Mouse (Mus musculus) midbrain, embryonic 10.5 days (tissue): ENCODE measurements around the gene Mpz. TPM values are rescaled to one million over a fixed set of nuclear protein-coding genes. Genes with fewer than 3 reads are reported as not detected.
A peak's percentile ranks its signal among the peaks of the same experiment; 100 is the strongest.

Source experiments
- DNase-seq: peaks from one replicate; pipeline ENCODE4 v3.0.0-alpha.2; 2017; ENCODE audit warnings: low spot score
- H3K27ac ChIP-seq: fragments of 300-500 bp; sonication (generic); replicated peaks from 2 replicates; pipeline ENCODE4 v1.5.1; 2016; ENCODE audit warnings: mild to moderate bottlenecking
- H3K27me3 ChIP-seq: fragments of 300-500 bp; sonication (generic); 2 replicates; pipeline ENCODE4 v1.6.1; 2016; ENCODE audit warnings: low read depth, mild to moderate bottlenecking; ENCODE audit not compliant: poor library complexity, severe bottlenecking
- H3K36me3 ChIP-seq: fragments of 300-500 bp; sonication (generic); 2 replicates; pipeline ENCODE4 v1.6.1; 2016; ENCODE audit warnings: mild to moderate bottlenecking, moderate library complexity
- H3K4me1 ChIP-seq: fragments of 300-500 bp; sonication (generic); 2 replicates; pipeline ENCODE4 v1.6.1; 2016
- H3K4me3 ChIP-seq: fragments of 300-500 bp; sonication (generic); 2 replicates; pipeline ENCODE4 v1.5.1; 2016; ENCODE audit warnings: mild to moderate bottlenecking, moderate library complexity
- H3K9me3 ChIP-seq: fragments of 300-500 bp; sonication (generic); replicated peaks from 2 replicates; pipeline ENCODE4 v1.6.1; 2016; ENCODE audit warnings: mild to moderate bottlenecking
- WGBS: fragments of 180-500 bp; shearing (Covaris S2); methylation state at CpG from one replicate; pipeline ENCODE4 v1.1.7; 2016; 5-methylcytosine and 5-hydroxymethylcytosine counted together
- polyA plus RNA-seq: library from polyadenylated mRNA; unstranded; fragments of >200 nt; fragmentation: Nextera tagmentation; extraction: Ambion mirVana; gene quantifications from 2 replicates; pipeline ENCODE4 v1.2.1, GENCODE M21; 2016

Gene Mpz
- polyA plus RNA-seq, 1 experiment from 2014 or later = 0.26 TPM

DNA sequence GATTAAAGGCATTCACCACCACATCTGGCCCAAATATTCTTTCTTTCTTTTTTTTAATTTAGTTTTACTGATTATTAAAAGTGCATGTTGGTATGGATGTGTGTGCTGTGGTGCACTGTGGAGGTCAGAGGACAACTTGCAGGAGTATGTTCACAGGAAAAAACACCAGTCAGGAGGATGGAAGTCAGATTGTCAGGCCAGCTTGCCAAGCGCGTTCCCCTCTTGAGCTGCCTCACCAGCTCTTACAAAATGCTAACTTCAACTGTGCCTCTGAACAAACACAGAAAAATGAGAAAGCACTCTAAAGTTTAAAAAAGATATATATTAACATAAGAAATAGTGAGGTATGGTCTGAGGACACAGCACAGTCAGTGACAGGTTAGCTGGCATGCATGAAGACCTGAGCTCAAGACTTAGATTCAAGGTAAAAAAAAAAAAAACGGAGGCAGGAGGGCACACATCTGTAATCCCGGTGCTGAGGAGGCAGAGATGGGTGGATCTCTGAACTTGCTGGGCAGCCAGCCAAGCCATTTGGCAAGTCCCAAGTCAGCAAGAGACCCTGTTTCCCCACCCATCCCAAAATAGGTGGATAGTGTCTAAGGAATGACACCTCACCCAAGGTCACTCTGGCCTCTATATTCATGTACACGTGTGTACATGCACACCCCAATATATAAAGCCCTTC, 29.1 kb downstream of the Mpz start:
- no peaks in the 10 kb centered on the region for H3K27me3 ChIP-seq
- no peaks in the 10 kb centered on the region for H3K9me3 ChIP-seq
- no peak overlapping the region for H3K27ac ChIP-seq
- 85% methylated on average over 5 of the region's 5 CpGs for WGBS
- H3K4me3 ChIP-seq = no peak overlapping the region
- H3K36me3 ChIP-seq = no peaks in the 10 kb centered on the region
- H3K4me1 ChIP-seq = no peaks in the 10 kb centered on the region
- DNase-seq = no peak

DNA sequence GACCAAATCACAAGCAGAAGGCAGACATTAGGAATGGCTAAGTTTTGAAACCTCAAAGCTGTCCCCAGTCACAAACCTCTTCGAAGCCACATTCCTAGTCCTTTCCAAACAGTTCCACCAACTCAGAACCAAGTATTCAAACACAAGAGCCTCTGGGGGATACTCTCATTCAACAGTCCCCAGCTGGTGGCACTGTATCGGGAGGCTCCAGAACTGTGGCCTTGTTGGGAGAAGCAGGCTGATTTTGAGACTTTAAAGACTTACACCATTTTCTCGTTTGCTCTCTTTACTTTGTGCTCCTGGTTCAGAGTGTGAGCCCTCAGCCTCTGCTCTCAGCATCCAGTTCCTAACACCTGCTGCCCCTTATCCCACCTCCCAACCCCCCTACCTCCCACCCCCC, 32.5 kb downstream of the Mpz start:
- 80% methylated on average over 3 of the region's 3 CpGs for WGBS
- Histone ChIP-seq H3K36me3 (no peaks in the 10 kb centered on the region), H3K4me1 (peaks cover 29% of the 10 kb centered on the region), H3K9me3 (no peaks in the 10 kb centered on the region), H3K4me3 (no peak overlapping the region), H3K27ac (no peak overlapping the region), H3K27me3 (no peaks in the 10 kb centered on the region)
- DNase-seq = no peak

DNA sequence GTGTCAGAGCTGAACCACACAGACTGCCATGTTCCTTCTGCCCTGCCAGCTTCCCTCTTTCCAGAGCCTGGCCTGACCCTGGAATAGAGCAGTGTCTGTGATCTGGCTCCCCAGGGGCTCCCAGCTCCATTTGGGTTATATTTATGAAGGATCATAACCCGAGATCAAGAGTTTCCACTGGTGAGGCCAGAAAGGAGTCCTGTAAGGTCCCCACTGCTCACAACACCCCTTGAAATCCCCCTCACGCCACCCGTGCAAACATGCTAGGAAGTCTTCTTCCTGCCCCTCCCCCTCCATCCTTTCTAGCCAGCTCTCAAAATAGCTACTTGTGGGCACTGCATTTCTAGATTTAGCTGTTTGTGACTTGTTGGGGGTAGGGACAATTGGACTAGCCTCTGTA, 33.1 kb downstream of the Mpz start:
- H3K9me3 ChIP-seq = no peaks in the 10 kb centered on the region
- H3K36me3 ChIP-seq = no peaks in the 10 kb centered on the region
- peaks cover 35% of the 10 kb centered on the region for H3K4me1 ChIP-seq
- no peak overlapping the region for H3K4me3 ChIP-seq
- H3K27ac ChIP-seq = no peak overlapping the region
- DNase-seq = no peak
- WGBS = 67% methylated on average over 3 of the region's 3 CpGs
- no peaks in the 10 kb centered on the region for H3K27me3 ChIP-seq

DNA sequence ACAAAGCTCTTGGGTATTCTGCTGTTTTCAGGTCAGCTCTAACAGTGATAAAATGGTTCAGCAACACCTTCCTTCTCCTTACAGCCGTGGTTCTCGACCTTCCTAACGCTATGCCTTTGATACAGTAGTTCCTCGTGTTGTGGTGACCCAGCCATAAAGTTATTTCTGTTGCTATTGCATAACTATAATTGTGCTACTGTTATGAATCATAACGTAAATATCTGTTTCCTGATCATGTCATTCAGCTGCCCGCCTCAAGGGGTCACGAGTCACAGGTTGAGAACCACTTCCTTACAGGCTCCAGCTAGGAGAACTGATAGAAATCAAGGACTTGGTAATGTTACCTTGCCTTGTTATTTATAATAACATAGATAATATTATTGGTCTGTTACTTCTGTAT, 33.8 kb downstream of the Mpz start:
- H3K27me3 ChIP-seq = 0 out of 2 replicates have a peak, but pooled peaks cover 1% of the 10 kb centered on the region
- H3K4me3 ChIP-seq = no peak overlapping the region
- no peak for DNase-seq
- peaks cover 42% of the 10 kb centered on the region for H3K4me1 ChIP-seq
- H3K36me3 ChIP-seq = no peaks in the 10 kb centered on the region
- no peaks in the 10 kb centered on the region for H3K9me3 ChIP-seq
- no peak overlapping the region for H3K27ac ChIP-seq
- 89% methylated on average over 7 of the region's 7 CpGs for WGBS

DNA sequence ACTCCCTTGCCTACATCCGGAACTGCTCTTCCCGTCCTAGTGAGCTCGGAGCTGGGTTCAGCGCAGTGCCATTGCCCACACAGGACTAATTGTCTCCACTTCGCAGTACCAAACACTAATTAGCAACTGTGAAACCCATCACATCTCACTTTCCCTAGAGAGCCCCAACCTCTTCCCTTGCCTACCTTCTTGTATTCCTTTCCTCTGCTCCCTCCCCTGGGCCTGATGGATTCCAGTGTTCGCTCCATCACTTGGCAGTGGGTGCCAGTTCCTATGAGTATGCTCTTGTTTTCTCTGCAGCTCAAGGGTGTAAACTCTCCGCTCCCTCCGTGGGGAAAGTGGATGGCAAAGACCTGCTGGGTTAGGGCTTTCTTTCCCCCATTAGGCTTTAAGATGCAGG, 35.1 kb downstream of the Mpz start:
- no peak for DNase-seq

DNA sequence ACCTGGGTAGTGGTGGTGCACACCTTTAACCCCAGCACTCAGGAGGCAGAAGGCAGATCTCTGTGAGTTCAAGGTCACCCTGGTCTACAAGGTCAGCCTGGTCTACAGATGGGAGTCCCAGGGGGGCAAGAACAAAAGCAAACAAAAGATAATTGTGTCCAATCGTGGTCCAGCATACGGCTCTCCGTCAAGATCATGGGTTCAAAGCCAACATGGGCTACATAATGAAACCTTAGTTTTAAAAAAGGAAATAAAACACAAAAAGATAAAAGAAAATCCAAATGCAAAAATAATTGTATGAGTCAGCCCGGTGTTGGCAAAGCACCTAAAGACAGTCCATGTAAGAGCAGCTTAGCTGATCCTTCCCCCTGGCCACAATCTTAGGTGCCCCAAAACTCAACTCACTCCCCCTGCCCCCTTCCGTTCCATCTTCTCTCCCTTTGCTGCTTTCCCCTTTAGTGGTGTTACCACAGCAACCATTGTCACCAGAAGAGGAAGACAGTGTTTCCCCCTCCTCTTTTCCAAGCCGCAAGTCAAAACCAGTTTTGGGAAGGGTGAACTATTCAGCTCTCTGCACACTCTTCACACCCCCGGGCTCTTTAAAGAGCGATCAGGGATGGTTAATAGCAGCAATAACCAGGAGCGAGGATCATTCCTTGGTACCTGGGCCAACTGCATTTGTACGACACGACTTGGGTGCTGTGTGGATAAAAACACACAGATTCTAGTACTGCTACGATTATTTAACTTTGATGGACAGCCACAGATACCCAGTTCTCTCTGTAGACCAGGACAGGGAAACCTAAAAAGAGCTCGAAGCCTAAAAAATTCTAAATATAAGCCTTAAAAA, 37.6 kb downstream of the Mpz start:
- WGBS = 29% methylated on average over 13 of the region's 13 CpGs
- Histone ChIP-seq H3K4me3 (peak overlapping the region; percentile 36), H3K36me3 (no peaks in the 10 kb centered on the region), H3K9me3 (no peaks in the 10 kb centered on the region), H3K4me1 (peaks cover 60% of the 10 kb centered on the region), H3K27ac (peak overlapping the region; percentile 82), H3K27me3 (peaks cover 35% of the 10 kb centered on the region)
- peak; percentile 53 for DNase-seq

More for the DNA sequence above, 35.1 kb downstream of the Mpz start:
- no peaks in the 10 kb centered on the region for H3K36me3 ChIP-seq
- H3K27me3 ChIP-seq = peaks cover 11% of the 10 kb centered on the region
- H3K4me1 ChIP-seq = peaks cover 48% of the 10 kb centered on the region
- no peak overlapping the region for H3K4me3 ChIP-seq
- peak overlapping the region; percentile 82 for H3K27ac ChIP-seq
- no peaks in the 10 kb centered on the region for H3K9me3 ChIP-seq
- WGBS = 74% methylated on average over 8 of the region's 8 CpGs

DNA sequence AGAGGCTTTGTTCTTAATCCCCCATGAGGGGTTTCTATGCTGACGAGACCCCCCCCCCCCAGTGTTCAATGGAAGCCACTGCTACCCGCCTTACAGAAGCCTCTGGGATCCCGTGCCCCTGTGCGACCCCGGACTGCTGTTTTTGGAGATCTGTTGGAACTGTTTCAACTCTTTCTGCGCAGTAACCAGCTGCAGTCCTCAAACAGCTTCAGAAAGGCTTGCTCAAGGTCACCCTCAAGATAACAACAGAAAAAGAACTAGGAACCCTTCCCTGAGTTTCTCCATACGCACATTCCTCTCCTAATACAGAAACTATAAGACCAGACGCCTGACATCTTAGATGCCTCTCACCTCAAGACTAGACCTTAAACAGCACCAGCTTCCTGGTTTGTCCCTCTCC, 38.5 kb downstream of the Mpz start:
- WGBS = 5% methylated on average over 8 of the region's 8 CpGs

DNA sequence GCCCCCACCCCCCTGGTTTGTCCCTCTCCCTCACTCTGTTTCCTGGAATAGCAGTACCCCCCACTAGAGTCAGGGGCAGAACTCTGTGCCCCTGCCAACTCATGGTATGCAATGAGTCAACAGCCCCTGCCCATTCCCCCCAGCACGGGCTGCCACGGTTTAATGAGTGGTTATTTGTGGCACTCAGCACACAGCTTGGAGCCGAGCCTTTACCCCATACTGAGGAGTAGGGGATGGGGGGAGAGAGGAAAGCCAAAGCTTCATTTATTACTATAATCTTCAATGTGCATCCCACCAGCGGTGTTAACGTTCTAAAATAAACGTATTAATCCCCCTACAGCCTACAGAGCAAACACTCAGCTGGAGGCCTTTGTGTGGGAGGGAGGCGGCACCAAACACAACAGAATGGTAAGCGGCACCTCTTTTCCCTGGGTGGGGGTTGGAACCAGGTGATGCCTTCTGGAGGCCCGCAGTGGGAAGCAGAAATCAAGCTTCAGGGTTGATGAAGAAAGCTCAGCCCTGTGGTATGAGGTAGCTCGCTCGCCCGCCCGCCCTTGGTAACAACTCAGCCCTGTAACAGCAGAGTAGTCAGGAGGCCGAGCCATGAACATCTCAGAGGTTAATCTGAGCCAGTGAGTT, 39.1 kb downstream of the Mpz start:
- Histone ChIP-seq H3K27ac (peak overlapping the region; percentile 82), H3K27me3 (peaks cover 50% of the 10 kb centered on the region)

More for the DNA sequence above, 38.5 kb downstream of the Mpz start:
- Histone ChIP-seq H3K4me1 (peaks cover 69% of the 10 kb centered on the region), H3K27me3 (peaks cover 45% of the 10 kb centered on the region), H3K4me3 (peak overlapping the region; percentile 34), H3K9me3 (no peaks in the 10 kb centered on the region), H3K36me3 (no peaks in the 10 kb centered on the region), H3K27ac (peak overlapping the region; percentile 82)
- peak; percentile 58 for DNase-seq

DNA sequence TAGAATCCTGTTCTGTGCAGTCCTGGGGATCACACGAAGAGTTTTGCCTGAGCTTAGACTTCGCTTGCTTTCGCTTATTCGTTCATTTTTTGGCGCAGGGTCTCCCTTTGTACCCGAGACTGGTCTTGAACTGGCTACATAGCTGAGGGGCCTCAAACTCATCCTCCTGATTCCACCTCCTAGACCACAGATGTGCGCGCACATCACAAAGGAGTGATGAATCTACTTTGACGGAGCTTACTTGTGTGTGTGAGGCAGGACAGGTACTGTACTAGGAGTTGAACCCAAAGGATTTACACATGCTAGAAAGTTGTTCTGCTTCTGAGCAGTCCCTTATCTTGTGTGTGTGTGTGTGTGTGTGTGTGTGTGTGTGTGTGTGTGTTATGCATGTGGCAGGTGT, 40.3 kb downstream of the Mpz start:
- WGBS = 95% methylated on average over 9 of the region's 9 CpGs
- no peaks in the 10 kb centered on the region for H3K36me3 ChIP-seq
- no peaks in the 10 kb centered on the region for H3K9me3 ChIP-seq
- peaks cover 80% of the 10 kb centered on the region for H3K4me1 ChIP-seq
- H3K27me3 ChIP-seq = peaks cover 62% of the 10 kb centered on the region
- H3K27ac ChIP-seq = peak overlapping the region; percentile 46; the same call in 1 of the 2 replicates
- H3K4me3 ChIP-seq = no peak overlapping the region
- DNase-seq = no peak

More for the DNA sequence above, 39.1 kb downstream of the Mpz start:
- H3K9me3 ChIP-seq = no peaks in the 10 kb centered on the region
- peak overlapping the region; percentile 34 for H3K4me3 ChIP-seq
- peak; percentile 41 for DNase-seq
- 19% methylated on average over 14 of the region's 14 CpGs for WGBS
- H3K36me3 ChIP-seq = no peaks in the 10 kb centered on the region
- H3K4me1 ChIP-seq = peaks cover 75% of the 10 kb centered on the region

DNA sequence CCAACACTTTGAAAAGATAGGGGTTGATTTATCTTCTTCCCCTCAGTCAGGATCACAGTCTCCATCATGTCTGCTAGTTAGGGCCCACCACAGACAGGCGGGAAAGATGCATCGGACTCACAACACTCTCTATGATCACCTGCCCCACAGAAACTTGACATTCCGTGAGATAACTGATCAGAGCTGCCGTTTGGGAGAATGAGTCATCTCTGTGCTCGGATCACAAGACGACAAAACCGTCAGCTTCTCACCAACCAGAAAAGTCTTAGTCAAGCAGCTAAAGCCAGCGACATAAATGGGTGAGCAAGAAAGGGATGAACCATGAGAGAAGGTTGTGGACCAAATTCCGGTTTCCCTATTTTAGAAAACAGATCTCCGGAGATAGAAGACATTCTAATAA, 41.8 kb downstream of the Mpz start:
- H3K4me1 ChIP-seq = peaks cover 72% of the 10 kb centered on the region
- 0 out of 2 replicates have a peak overlapping the region, but pooled peaks have one; percentile 14 for H3K27ac ChIP-seq
- 0 out of 2 replicates have a peak overlapping the region, but pooled peaks have one; percentile 81 for H3K4me3 ChIP-seq
- no peaks in the 10 kb centered on the region for H3K9me3 ChIP-seq
- H3K27me3 ChIP-seq = peaks cover 77% of the 10 kb centered on the region
- WGBS = 44% methylated on average over 10 of the region's 10 CpGs
- no peak for DNase-seq
- H3K36me3 ChIP-seq = no peaks in the 10 kb centered on the region

DNA sequence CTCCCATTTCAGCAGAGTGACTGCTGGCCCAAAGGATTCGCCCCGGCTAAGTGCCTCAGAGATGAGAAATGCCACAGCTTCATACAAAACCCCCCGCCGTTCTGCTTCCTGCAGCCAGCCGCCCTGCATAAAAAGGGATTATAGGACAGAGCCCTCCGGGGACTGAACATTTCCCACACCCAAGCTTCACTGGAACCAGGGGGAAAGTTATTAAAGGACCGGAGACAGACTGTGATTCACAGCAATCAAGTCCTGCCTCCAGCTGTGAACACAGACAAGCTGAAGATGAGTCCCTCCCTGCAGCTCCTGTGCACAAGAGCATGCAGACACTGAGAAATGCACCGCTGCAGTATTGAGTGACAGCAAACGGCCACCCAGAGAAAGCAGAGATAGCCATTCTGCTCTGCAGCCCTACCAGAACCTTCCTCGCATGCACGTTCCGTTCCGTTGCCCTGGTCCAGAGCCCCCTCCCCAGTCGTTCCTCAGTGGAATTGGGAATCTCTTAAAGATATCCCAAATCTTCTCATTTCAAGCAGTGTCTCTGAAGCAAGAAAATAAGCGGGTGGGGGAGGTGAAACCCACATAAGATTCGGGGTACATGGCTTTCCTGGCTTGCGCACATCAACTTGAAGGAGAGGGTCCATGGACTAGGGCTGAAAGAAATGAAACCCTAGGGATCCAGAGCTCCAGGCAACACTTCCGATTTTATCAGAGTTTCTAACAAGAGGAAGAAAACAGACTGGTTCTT, 42.8 kb downstream of the Mpz start:
- H3K9me3 ChIP-seq = no peaks in the 10 kb centered on the region
- no peaks in the 10 kb centered on the region for H3K36me3 ChIP-seq
- peak overlapping the region; percentile 81 for H3K4me3 ChIP-seq
- H3K4me1 ChIP-seq = peaks cover 62% of the 10 kb centered on the region
- DNase-seq = peak; percentile 73
- H3K27ac ChIP-seq = peak overlapping the region; percentile 78
- 3% methylated on average over 18 of the region's 18 CpGs for WGBS
- H3K27me3 ChIP-seq = peaks cover 85% of the 10 kb centered on the region
